Mouse (Mus musculus) kidney, postnatal 0 days (tissue): Measurements from ENCODE around the gene 1700021F07Rik. TPM values are rescaled to one million over a fixed set of nuclear protein-coding genes. Genes with fewer than 3 reads are reported as not detected.

ENCODE experiments used
- ATAC-seq: fragments of 200-750 bp; cut with Nextera tagmentation; replicated peaks from 2 replicates; pipeline ENCODE4 v1.8.0; 2017; ENCODE audit warnings: low read depth, moderate number of reproducible peaks, moderate TSS enrichment, moderate library complexity; ENCODE audit not compliant: low FRiP score
- DNase-seq: peaks from one replicate; pipeline ENCODE4 v3.0.0-alpha.2; 2016; ENCODE audit warnings: low spot score
- H3K27ac ChIP-seq: fragments of 300-500 bp; sonication (generic); 2 replicates; pipeline ENCODE4 v1.5.1; 2014; ENCODE audit warnings: mild to moderate bottlenecking
- H3K27me3 ChIP-seq: fragments of 300-500 bp; sonication (generic); 2 replicates; pipeline ENCODE4 v1.6.1; 2014; ENCODE audit warnings: low read length, mixed read lengths; ENCODE audit not compliant: insufficient read depth
- H3K36me3 ChIP-seq: fragments of 300-500 bp; sonication (generic); 2 replicates; pipeline ENCODE4 v1.6.1; 2014; ENCODE audit warnings: low read length, mixed read lengths; ENCODE audit not compliant: insufficient read depth
- H3K4me1 ChIP-seq: fragments of 300-500 bp; sonication (generic); replicated peaks from 2 replicates; pipeline ENCODE4 v1.6.1; 2014; ENCODE audit warnings: antibody characterized with exemption, low read length, mixed read lengths; ENCODE audit not compliant: insufficient read depth
- H3K4me2 ChIP-seq: fragments of 300-500 bp; sonication (generic); 2 replicates; pipeline ENCODE4 v1.6.1; 2014; ENCODE audit warnings: mild to moderate bottlenecking, low read length, moderate library complexity, mixed read lengths
- H3K4me3 ChIP-seq: fragments of 300-500 bp; sonication (generic); replicated peaks from 2 replicates; pipeline ENCODE4 v1.5.1; 2014; ENCODE audit warnings: low read depth, low read length
- H3K9ac ChIP-seq: fragments of 300-500 bp; sonication (generic); 2 replicates; pipeline ENCODE4 v1.6.1; 2014; ENCODE audit warnings: low read depth, low read length
- H3K9me3 ChIP-seq: fragments of 300-500 bp; sonication (generic); replicated peaks from 2 replicates; pipeline ENCODE4 v1.6.1; 2016; ENCODE audit warnings: low read length, inconsistent platforms, mixed read lengths
- CTCF ChIP-seq: IDR thresholded peaks from 2 replicates; pipeline ENCODE4 v1.5.1; 2016; ENCODE audit warnings: antibody characterized with exemption, low read depth, mild to moderate bottlenecking, moderate library complexity
- WGBS: fragments of 180-500 bp; shearing (Covaris S2); extraction: QIAGEN DNeasy Blood & Tissue Kit; methylation state at CpG from one replicate; pipeline ENCODE4 v1.1.7; 2014; 5-methylcytosine and 5-hydroxymethylcytosine counted together
- polyA plus RNA-seq: library from polyadenylated mRNA; unstranded; fragments of >200 nt; fragmentation: Nextera tagmentation; extraction: Ambion mirVana; gene quantifications from 2 replicates; pipeline ENCODE4 v1.2.1, GENCODE M21; 2015

1700021F07Rik gene
- polyA plus RNA-seq, 1 experiment from 2014 or later = not detected

DNA sequence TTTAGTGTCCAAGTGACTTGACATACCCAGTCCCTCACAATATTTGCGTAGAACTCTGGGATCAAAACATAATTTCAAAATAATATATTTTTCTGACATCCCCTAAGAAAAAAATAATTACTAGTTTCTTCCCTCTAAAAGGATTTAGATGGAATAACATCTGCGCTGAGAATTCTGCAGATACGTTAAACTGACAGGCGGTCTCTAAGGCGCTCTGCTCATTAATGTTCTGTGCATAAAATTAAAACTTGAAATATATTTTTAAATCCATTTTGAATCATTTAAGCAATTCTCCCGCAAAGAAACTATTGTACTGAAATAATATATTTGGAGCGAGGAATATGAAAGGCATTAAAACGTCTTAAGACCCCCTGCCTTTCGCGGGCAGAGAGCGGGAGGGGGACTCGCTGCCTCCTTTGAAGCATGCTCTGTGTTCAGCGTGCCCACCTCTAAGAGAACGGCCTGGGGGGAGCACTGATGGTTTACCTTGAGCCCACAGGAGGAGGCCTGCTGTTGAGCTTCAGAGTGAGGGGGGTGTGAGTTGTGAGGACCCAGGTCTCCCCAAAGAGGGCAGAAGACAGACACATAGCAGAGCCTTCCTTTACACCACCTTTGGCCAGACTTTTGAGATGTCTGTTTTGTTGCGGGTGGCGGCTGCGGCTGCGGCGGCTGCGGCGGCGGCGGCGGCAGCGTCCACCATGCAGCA, 6.1 kb upstream of the 1700021F07Rik start:
- Histone ChIP-seq H3K36me3 (no peaks in the 10 kb centered on the region), H3K4me3 (no peak overlapping the region), H3K4me1 (no peaks in the 10 kb centered on the region), H3K27me3 (no peaks in the 10 kb centered on the region), H3K27ac (no peak overlapping the region), H3K9ac (no peak overlapping the region), H3K9me3 (no peaks in the 10 kb centered on the region), H3K4me2 (no peak overlapping the region)
- ATAC-seq (no peak), DNase-seq (no peak)
- 88% methylated on average over 25 of the region's 25 CpGs for WGBS
- TF ChIP-seq CTCF = no peak

DNA sequence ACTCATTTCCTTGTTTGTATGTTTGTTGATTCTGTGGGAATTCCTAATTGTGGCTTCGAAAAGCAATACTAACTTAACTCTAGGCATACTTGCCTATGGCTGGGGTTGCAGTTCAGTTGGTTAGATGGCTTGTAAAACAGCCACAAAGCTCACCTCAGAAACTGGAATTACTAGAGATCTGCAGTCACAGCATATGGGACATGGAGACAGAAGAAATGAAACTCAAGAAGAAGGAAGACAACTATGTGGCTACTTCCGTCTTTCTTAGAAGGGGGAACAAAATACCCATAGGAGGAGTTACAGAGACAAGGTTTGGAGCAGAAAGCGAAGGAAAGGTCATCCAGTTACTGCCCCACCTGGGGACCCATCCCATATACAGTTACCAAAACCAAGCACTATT, 6.1 kb downstream of the 1700021F07Rik start:
- no peaks in the 10 kb centered on the region for H3K36me3 ChIP-seq
- H3K27ac ChIP-seq = no peak overlapping the region
- H3K4me1 ChIP-seq = no peaks in the 10 kb centered on the region
- no peaks in the 10 kb centered on the region for H3K9me3 ChIP-seq
- no peak overlapping the region for H3K9ac ChIP-seq
- no peak overlapping the region for H3K4me2 ChIP-seq
- no peaks in the 10 kb centered on the region for H3K27me3 ChIP-seq
- 73% methylated on average over 3 of the region's 3 CpGs for WGBS
- TF ChIP-seq CTCF = no peak
- DNase-seq (no peak), ATAC-seq (no peak)
- H3K4me3 ChIP-seq = no peak overlapping the region

- TF ChIP-seq CTCF = no peak
- no peaks in the 10 kb centered on the region for H3K9me3 ChIP-seq
- no peak overlapping the region for H3K4me2 ChIP-seq
- no peak overlapping the region for H3K9ac ChIP-seq
- H3K27me3 ChIP-seq = no peaks in the 10 kb centered on the region
- ATAC-seq = no peak
- no peak overlapping the region for H3K4me3 ChIP-seq
- H3K4me1 ChIP-seq = no peaks in the 10 kb centered on the region; the same call in 1 of the 2 replicates
- no peak overlapping the region for H3K27ac ChIP-seq
- H3K36me3 ChIP-seq = no peaks in the 10 kb centered on the region
- no peak for DNase-seq
- 36% methylated on average over 15 of the region's 15 CpGs for WGBS
Measured at GRCm38 (mm10) chr2:173532711-173533462, 10.5 kb downstream of the 1700021F07Rik start.

DNA sequence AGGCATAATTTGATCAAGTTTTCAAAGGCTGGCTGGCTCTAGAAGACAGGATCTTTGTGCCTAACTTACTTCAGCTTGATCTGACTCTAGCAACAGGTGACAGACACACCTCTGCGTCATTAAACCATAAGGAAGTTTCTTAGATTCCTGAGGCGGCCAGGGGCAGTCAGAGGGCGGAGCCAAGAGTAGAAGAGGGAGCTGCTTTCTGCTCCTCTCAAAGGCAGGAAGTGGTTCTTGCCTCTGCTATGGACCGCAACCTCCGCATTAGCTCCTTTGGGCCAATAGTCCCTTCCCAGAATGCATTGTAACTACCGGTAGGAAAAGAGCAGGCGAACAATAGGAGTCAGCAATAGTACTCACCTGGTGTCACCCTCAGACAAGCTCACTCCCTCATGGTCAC, 12.2 kb downstream of the 1700021F07Rik start:
- Histone ChIP-seq H3K4me3 (no peak overlapping the region), H3K9me3 (no peaks in the 10 kb centered on the region), H3K27me3 (no peaks in the 10 kb centered on the region), H3K27ac (no peak overlapping the region), H3K4me2 (no peak overlapping the region), H3K4me1 (no peaks in the 10 kb centered on the region; the same call in 1 of the 2 replicates), H3K9ac (no peak overlapping the region), H3K36me3 (no peaks in the 10 kb centered on the region)
- TF ChIP-seq CTCF = no peak
- 67% methylated on average over 7 of the region's 7 CpGs for WGBS
- no peak for ATAC-seq
- no peak for DNase-seq

DNA sequence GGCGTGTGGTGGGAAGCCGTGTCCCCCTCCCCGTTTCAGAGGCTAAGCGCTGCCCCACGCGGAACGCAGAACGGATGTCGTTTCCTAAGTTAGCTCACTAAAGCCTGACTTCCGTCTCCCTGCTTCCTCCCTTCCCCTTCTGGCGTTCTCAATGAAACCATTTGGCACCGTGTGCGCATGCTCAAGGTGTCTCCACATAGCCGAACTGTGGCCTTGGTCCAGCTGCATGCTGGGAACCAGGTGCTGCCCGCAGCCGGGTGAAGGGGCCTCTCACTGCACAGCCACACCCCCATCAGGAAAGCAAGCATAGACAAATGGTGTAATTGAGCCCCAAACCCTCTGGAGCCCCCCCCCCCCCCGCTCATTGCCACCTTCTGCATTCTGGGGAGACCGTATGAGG, 13.0 kb downstream of the 1700021F07Rik start:
- DNase-seq (no peak), ATAC-seq (peak; percentile 27; the same call in 1 of the 2 replicates)
- no peak for TF ChIP-seq CTCF
- H3K27ac ChIP-seq = no peak overlapping the region
- H3K9me3 ChIP-seq = no peaks in the 10 kb centered on the region
- H3K4me3 ChIP-seq = no peak overlapping the region
- no peaks in the 10 kb centered on the region for H3K36me3 ChIP-seq
- WGBS = 70% methylated on average over 18 of the region's 18 CpGs
- no peaks in the 10 kb centered on the region for H3K27me3 ChIP-seq
- peak overlapping the region; percentile 28; the same call in 1 of the 2 replicates for H3K4me2 ChIP-seq
- H3K9ac ChIP-seq = no peak overlapping the region
- no peaks in the 10 kb centered on the region; the same call in 1 of the 2 replicates for H3K4me1 ChIP-seq

- no peaks in the 10 kb centered on the region for H3K9me3 ChIP-seq
- no peak overlapping the region for H3K27ac ChIP-seq
- H3K4me2 ChIP-seq = peak overlapping the region; percentile 28; the same call in 1 of the 2 replicates
- no peak for TF ChIP-seq CTCF
- no peak overlapping the region for H3K4me3 ChIP-seq
- 54% methylated on average over 9 of the region's 9 CpGs for WGBS
- no peaks in the 10 kb centered on the region; the same call in 1 of the 2 replicates for H3K4me1 ChIP-seq
- peak; percentile 34; the same call in 1 of the 2 replicates for ATAC-seq
- no peaks in the 10 kb centered on the region for H3K27me3 ChIP-seq
- no peaks in the 10 kb centered on the region for H3K36me3 ChIP-seq
- peak; percentile 47 for DNase-seq
- H3K9ac ChIP-seq = no peak overlapping the region
Measured at GRCm38 (mm10) chr2:173535886-173536285, 13.5 kb downstream of the 1700021F07Rik start.
